Mouse (Mus musculus) gastrocnemius, adult 8-10 months (tissue): ENCODE measurements around the gene Olfr1307. TPM values are rescaled to one million over a fixed set of nuclear protein-coding genes. Genes with fewer than 3 reads are reported as not detected.

ENCODE experiments used
- DNase-seq, 2 experiments: peaks; one replicate each; pipeline ENCODE4 v3.0.0; 2022; ENCODE audit warnings: low spot score in 2 of 2
- total RNA-seq, 4 experiments: library from RNA; stranded (reverse); gene quantifications; 2 replicates each; pipeline ENCODE4 v1.2.4; 2022

Gene Olfr1307
- under 1 TPM in 1 of 4 experiments, not detected in 3; 0.02 TPM for total RNA-seq

GRCm38 (mm10) chr2:111949340-111949739 lies at the start of gene Olfr1307:
Gene Olfr1307 (minus strand): TSS chr2:111949440.
- no peak for DNase-seq

DNA sequence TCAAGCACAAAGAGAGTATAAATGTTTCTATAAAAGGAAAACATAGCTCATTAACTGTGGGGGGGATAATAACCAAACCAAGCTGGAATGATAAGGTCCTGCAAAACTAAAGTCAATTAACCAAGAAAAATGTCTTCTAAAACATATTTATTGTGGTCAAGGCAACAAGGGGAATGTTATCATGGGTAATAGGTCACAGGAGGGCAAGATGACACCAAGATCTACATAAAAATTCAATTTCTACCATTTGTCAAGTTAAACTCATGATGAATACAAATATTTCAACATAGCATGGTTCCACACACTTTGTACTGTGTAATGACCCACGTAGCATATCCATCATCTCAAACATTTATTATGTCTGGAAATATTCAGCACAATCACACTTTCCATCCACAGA lies 40.9 kb upstream of the Olfr1307 start, which contains the start of gene Olfr1309:
Gene Olfr1309 (minus strand): TSS at position 101 of the 400 bp plus-strand sequence.
- DNase-seq, result no peak

DNA sequence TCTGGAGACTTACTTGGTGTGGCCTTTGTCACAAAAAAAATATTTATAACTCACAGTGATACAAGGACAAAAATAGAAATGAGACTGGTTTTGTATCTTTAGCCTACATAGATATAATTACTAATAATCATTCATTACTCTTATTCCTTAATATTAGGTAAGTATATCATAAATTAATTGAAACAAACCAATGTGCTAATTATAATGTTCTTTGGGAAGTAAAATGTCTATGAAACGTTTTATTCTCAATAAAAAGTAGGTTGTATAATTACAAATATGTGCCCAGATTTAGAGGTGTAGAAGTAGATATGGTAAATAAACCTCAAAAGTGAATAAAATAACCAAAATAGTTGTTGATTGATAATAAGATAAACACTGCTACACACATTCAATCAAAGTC lies 15.6 kb upstream of the Olfr1307 start, which contains the start of gene Olfr1308:
Gene Olfr1308 (minus strand): TSS at position 101 of the 400 bp plus-strand sequence.
- DNase-seq, result no peak

- no peak for DNase-seq
Observed at GRCm38 (mm10) chr2:111916171-111916570, 33.1 kb downstream of the Olfr1307 start, which contains the start of gene Olfr1306. Gene Olfr1306 (minus strand): TSS chr2:111916271.

Other genes with a start within 250 kb of the Olfr1307 start
- not detected for gene Olfr1301, start 198.4 kb downstream of the Olfr1307 start, total RNA-seq
- not detected for gene Olfr1302, start 172.0 kb downstream of the Olfr1307 start, total RNA-seq
- not detected for gene Olfr1303, start 129.1 kb downstream of the Olfr1307 start, total RNA-seq
- gene Olfr1305, start 72.3 kb downstream of the Olfr1307 start, total RNA-seq, result not detected
- not detected for gene Olfr1306, start 33.2 kb downstream of the Olfr1307 start, total RNA-seq
- gene Olfr1308, start 15.5 kb upstream of the Olfr1307 start, total RNA-seq, result not detected
- gene Olfr1309, start 40.8 kb upstream of the Olfr1307 start, total RNA-seq, result not detected
- not detected for gene Olfr1310, start 63.3 kb upstream of the Olfr1307 start, total RNA-seq
- gene Olfr1311, start 75.0 kb upstream of the Olfr1307 start, total RNA-seq, result not detected
- gene Olfr1312, start 100.8 kb upstream of the Olfr1307 start, total RNA-seq, result not detected
- not detected for gene Olfr1313, start 128.4 kb upstream of the Olfr1307 start, total RNA-seq
- not detected for gene Olfr1314, start 147.3 kb upstream of the Olfr1307 start, total RNA-seq
- not detected for gene Olfr1315-ps1, start 166.0 kb upstream of the Olfr1307 start, total RNA-seq
- not detected for gene Olfr1316, start 185.5 kb upstream of the Olfr1307 start, total RNA-seq
- not detected for gene Olfr1317, start 190.9 kb upstream of the Olfr1307 start, total RNA-seq
- gene Olfr1318, start 204.8 kb upstream of the Olfr1307 start, total RNA-seq, result not detected